Mouse (Mus musculus) gastrocnemius, adult 2 months (tissue): ENCODE measurements around the gene Lingo1. TPM values are rescaled to one million over a fixed set of nuclear protein-coding genes. Genes with fewer than 3 reads are reported as not detected.

Experiments
- DNase-seq: peaks from one replicate; pipeline ENCODE4 v3.0.0; 2022
- H3K27ac ChIP-seq: fragments of 200-600 bp; 2 replicates; pipeline ENCODE4 v1.8.1; 2022; ENCODE audit warnings: mild to moderate bottlenecking
- H3K4me3 ChIP-seq: fragments of 200-600 bp; 2 replicates; pipeline ENCODE4 v1.8.1; 2022; ENCODE audit warnings: mild to moderate bottlenecking, moderate library complexity
- CTCF ChIP-seq: fragments of 200-600 bp; IDR thresholded peaks from 2 replicates; pipeline ENCODE4 v1.8.1; 2022; ENCODE audit warnings: antibody characterized with exemption, mild to moderate bottlenecking, moderate library complexity
- intact Hi-C: fragments of 180-260 bp; cut with DNase I; formaldehyde crosslinking; loops from one replicate; pipeline ENCODE4 v1.15.1; 2025
- total RNA-seq, 2 experiments: library from RNA; stranded (reverse); gene quantifications; 2 replicates each; pipeline ENCODE4 v1.2.3; 2021

Gene Lingo1
- total RNA-seq, 2 experiments from 2014 or later, result 0.17 to 0.48 TPM

DNA sequence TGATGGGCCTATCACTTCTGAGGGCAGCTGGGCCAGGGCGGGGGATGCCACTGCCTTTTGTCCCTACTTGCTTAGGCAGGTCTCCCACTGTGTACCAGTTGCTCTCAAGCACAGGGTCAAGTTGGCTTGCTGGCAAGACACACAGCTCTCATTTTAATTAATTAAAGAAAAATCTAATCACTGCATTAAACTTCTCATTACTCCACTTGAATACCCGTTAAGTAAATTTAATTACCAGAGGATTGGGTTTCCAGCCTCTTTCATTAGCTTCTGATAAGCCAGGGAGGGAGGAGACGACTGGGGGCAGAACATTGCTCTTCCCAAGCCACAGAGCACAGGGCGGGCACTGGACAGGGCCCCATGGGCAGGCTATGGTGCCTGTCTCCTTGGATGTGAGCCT is 113.4 kb downstream of the Lingo1 start:
- intact Hi-C loops, result no loop called here
- no peak for TF ChIP-seq CTCF
- DNase-seq, result no peak
- H3K4me3 ChIP-seq, result no peak overlapping the region
- H3K27ac ChIP-seq, result no peak overlapping the region

DNA sequence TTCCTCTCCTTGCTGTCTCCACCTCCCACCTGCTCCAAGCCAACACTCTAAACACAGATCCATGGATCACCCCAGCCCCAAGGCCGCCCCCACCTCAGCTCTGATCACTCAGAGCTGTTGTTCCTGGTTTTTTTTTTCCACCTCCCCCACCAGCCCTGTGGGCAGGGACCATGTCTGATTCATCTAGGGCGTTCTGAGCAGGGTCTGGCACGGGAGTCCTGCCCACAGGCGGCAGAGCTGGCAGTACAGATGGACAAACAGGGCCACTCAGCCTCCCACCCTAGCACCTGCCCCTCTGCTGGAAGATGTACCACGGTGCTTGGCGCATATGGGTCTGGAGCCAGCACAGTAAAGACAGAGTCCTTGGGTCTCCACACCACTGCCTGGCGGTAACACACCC is 114.3 kb downstream of the Lingo1 start:
- no peak for TF ChIP-seq CTCF
- DNase-seq, result no peak
- H3K27ac ChIP-seq, result no peak overlapping the region
- intact Hi-C loops, result no loop called here
- H3K4me3 ChIP-seq, result no peak overlapping the region

DNA sequence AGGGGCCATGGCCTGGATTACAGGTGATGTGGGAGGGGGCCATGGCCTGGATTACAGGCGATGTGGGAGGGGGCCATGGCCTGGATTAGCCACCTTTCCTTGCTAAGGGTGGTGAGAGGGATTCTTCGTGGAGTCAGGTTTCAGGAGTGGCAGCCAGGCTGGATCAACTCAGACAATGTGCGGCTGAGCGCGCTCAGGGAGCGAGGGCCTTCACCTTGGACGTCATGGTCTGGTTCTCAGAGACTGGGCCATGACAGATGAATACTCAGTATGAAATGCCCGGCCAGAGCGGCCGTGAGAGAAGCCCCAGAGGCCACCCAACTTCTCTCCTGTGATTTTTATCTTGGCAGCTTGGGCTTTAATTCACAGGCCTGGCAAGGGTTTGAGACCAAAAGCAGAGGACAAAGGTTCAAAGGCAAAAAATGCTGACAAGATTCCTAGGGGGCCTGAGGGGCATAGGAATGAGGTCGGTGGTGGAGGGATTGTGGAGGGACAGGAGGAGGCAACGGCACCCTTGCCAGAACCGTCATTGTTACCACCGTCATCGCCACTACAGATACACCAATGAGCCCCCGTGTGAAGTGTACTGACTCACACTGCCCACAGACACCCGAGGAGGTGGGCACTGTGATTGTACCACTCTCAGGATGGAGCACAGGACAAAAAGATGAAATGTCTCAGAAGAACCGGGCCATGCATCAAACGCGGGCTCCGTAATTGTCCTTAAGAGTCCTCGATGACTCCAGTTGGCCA is 117.2 kb downstream of the Lingo1 start:
- intact Hi-C loops, result no loop called here
- DNase-seq, result no peak
- Histone ChIP-seq H3K27ac (no peak overlapping the region), H3K4me3 (no peak overlapping the region)
- TF ChIP-seq CTCF, result no peak

DNA sequence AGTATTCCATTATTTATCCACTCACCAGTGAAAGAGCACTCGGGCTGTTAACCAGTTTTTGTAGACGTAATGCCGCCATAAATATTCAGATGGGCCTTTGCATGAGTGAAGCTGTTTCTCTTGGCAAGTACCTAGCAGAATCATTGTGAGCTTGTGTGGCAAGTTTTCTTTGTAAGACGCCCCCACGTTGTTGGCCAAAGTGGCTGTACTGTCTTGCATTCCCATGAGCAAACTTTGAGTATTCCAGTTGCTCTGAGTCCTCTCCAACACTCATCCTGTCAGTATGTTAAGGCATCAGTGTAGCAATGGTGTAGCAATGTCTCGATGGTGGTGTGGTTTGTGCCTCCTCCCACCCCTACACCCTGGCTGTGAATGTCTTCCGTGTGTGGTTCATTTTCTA is 120.6 kb downstream of the Lingo1 start:
- no peak for DNase-seq
- Histone ChIP-seq H3K4me3 (no peak overlapping the region), H3K27ac (no peak overlapping the region)
- intact Hi-C loops, result no loop called here
- TF ChIP-seq CTCF, result no peak

DNA sequence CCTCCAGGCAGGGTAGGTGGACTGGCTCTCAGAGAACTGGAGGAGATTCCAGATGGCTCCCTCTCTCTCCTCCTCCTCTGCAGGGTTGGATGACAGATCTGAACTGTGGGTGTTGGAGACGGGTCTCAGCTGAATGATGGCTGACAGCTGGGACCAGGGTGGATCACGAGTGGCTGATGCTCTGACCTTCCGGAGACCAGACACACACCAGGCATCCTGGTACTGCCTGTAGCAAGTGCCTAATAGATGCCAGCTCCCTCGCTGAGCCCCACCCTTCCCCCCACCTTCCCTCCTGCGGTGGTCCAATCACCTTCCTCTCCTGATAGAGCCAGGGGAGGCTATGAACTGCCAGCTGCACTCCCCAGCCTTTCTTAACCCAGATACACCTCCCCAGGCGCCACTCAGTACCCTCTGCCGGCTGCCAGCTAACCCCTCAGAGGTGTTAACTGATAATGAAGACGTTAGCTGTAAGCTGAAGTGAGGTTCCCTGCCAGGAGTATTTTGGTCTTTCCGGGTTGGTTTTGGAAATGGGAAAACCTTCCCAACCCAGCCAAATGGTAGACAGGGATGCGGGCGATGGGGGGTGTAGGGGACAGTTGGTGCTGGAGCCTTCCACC is 126.6 kb downstream of the Lingo1 start:
- TF ChIP-seq CTCF, result no peak
- Histone ChIP-seq H3K27ac (no peak overlapping the region), H3K4me3 (no peak overlapping the region)
- intact Hi-C loops, result no loop called here
- DNase-seq, result no peak

DNA sequence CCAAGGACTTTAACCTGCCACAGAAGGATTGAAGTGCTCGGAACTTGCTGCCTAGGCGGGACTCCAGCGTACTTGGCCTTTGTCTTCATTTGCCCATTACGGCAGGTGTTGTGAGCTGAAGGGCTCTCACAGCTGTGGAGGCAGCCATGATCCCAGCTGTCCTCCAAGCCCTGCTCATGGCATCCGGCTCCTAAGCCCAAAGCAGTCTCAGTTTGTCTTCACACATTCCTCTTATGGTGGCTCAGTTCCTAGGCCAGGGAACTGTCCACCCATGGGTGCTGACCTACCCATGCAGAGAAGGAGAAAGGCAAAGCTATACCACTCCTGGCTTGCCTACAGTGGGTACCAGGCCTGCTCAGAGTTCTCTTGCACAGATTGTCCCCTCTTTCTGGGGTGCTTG is 132.1 kb downstream of the Lingo1 start:
- DNase-seq, result no peak
- TF ChIP-seq CTCF, result no peak

DNA sequence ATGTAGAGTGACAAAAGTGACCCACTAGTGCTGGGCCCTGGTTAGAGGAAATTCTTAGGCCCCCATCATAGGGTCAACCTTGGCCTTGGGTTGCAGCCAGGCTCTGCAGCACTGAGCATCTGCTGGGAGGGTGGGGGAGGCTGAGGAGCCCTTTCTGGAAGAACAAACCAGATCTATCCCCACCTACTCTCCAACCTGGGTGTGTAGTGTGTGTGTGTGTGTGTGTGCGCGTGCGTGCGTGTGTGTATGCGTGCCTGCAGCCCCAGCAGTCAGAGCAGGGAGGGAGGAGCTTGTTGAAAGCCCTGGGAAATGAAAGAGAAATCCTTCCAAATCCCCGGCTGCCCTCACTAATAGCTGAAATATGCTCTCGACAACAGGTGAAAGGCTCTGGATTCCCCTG is 133.3 kb downstream of the Lingo1 start:
- intact Hi-C loops, result no loop called here
- Histone ChIP-seq H3K27ac (no peak overlapping the region), H3K4me3 (no peak overlapping the region)
- no peak for TF ChIP-seq CTCF
- no peak for DNase-seq

More for the DNA sequence above, 132.1 kb downstream of the Lingo1 start:
- Histone ChIP-seq H3K27ac (no peak overlapping the region), H3K4me3 (no peak overlapping the region)
- intact Hi-C loops, result no loop called here

DNA sequence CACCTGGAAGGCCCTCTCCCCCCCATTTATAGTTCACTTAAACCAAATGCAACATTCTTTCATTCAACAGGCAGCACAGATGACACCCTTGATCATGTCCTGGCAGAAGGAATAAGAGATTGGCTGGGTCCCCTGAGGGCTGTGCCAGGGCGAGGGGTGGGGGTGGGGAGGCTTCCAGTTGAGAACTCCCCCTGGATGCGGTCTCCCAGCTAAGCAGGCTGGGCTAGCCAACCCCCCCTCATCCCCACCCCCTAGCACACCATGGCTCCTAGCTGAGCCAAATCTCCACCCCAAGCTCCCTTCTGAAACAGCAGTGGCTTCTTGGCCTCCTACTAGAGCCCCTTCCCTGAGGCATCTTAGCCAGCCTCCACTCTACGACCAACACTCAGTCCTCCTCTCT is 133.9 kb downstream of the Lingo1 start:
- no peak for TF ChIP-seq CTCF
- DNase-seq, result no peak
- Histone ChIP-seq H3K4me3 (no peak overlapping the region), H3K27ac (no peak overlapping the region)
- intact Hi-C loops, result no loop called here

DNA sequence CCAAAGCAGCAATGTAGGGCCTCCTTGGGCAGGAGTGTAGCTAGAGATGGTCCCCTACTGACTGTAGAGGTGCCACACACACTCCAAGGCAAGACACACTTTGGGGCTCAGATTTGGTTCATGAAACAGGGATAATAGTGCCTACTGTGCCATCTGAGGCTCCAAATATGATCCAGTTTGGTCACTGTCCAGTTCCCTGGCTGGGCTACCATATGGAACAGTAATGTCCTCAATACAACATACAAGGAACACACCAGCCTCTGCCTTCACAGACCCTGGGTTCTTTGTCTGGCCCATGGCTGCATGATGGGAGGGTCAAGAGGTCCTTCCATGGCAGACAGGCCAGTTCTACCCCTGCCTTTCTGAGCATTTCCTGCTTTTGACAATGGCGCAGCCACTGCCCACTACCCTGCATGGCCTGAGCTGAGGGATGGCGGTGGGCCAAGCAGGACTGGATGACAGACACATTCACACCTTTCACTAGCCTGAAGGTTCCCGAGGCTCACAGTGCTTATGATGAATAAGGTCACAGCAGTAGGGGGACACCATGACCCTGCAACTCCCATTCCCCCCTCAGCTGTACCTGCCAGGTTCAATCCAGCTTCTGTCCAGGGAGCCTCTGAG is 134.9 kb downstream of the Lingo1 start:
- no peak for TF ChIP-seq CTCF
- Histone ChIP-seq H3K4me3 (no peak overlapping the region), H3K27ac (no peak overlapping the region)
- no peak for DNase-seq
- intact Hi-C loops, result no loop called here

DNA sequence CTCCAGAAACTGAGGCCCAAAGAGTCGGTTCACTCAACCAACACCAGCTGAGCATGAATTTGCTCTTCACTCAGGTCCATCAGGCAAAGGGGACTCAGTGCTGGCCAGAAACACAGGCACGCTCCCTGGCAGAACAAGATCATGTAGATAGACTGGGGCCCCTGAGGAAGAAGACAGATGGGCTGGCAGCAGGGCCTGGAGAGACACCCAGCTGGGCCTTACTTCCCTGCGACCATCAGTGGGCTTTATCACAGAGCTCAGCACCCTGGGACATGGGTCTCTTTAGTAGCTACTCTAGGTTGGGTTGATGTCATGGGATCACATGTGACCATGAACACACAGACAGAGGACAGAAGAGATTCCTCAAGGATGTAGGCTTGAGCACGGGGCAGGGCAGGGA is 137.7 kb downstream of the Lingo1 start:
- H3K27ac ChIP-seq, result no peak overlapping the region
- DNase-seq, result no peak
- H3K4me3 ChIP-seq, result no peak overlapping the region
- no peak for TF ChIP-seq CTCF
- intact Hi-C loops, result no loop called here

DNA sequence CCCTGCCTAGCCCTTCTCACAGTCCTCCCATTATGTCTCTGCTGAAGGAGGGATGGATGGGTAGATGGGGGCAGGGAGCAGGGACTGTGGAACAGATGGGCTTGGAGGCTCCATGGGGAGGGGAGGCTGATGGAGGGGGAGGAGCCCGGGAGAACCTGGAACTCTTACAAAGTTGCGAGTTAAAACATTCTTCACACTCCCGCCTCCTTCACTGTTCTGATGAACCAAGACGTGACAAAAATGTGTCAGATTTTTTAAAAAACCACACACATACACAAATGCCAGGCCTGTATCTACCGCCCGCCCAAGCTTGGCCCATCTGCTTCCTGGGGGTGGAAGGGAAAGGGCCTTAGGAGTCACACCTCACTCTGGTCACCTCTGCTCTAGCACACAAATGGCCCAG is 138.3 kb downstream of the Lingo1 start:
- no peak overlapping the region for H3K27ac ChIP-seq
- TF ChIP-seq CTCF, result no peak
- intact Hi-C loops, result no loop called here
- DNase-seq, result no peak
- H3K4me3 ChIP-seq, result no peak overlapping the region

DNA sequence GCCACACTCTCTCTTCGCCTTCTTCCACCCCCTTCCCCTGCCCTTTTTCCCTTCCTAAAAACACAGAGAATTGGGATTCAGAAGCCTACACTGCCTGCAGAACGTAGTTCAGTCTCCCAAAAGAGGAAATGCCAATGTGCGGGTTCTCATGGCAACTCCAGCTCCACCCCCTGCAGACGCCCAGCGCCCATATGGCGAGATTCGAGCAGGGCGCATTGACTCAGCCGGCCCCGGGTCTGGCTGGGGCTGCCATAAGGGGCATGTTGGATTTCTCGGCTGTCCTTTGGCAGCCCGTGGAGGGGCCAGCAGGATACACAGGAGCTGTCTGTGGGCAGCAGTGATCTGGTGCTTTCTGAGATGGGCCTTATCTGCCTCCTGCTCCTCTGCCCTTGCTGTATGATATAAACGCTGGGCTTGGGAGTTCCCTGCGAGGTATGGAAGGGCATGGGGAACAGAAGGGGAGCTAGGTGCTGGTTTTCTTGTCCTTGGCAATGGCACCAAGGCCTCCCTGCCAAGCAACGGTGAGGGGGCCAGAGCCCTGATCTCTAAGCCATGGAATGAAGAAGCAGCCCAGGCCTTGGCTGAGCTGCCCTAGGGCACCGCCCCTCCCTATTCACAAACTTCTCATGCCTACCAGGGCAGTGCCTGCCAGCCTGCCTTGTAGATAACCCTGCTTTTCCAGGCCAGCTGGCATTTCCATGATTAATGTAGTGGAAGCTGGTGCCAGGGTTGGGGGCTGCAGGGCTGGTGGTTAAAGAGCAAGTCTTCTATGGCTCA is 139.3 kb downstream of the Lingo1 start:
- intact Hi-C loops, result no loop called here

DNA sequence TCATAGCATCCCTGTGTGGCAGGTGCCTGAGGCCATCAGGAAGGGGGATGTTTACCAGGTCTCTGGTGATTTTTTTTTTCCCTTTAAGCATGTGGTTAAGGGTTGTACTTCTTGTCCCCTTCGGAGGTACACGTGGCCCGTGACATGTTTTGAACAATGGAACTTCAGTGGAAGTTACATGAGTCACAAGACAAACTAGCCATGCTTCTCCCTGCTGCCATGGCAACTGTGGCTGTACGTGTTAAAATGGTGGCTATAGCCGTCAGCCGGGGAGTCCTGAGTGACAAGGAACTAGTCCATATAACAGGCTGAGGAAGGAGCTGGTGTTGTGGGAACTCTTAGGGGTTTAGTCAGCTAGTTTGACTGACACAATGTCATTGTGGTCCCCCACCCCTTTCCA is 141.1 kb downstream of the Lingo1 start:
- Histone ChIP-seq H3K27ac (no peak overlapping the region), H3K4me3 (no peak overlapping the region)
- no peak for TF ChIP-seq CTCF
- intact Hi-C loops, result no loop called here
- no peak for DNase-seq

More for the DNA sequence above, 139.3 kb downstream of the Lingo1 start:
- DNase-seq, result no peak
- Histone ChIP-seq H3K4me3 (no peak overlapping the region), H3K27ac (no peak overlapping the region)
- no peak for TF ChIP-seq CTCF
